Mouse (Mus musculus) hindbrain, embryonic 12.5 days (tissue): ENCODE measurements around the gene St7. TPM values are rescaled to one million over a fixed set of nuclear protein-coding genes. Genes with fewer than 3 reads are reported as not detected.
A peak's percentile ranks its signal among the peaks of the same experiment; 100 is the strongest.

ENCODE experiments used
- ATAC-seq: fragments of 200-750 bp; cut with Nextera tagmentation; 2 replicates; pipeline ENCODE4 v1.8.0; 2017; ENCODE audit warnings: moderate TSS enrichment; ENCODE audit not compliant: low FRiP score
- H3K27ac ChIP-seq: fragments of 300-500 bp; sonication (generic); 2 replicates; pipeline ENCODE4 v1.5.1; 2016; ENCODE audit warnings: mild to moderate bottlenecking
- H3K27me3 ChIP-seq: fragments of 300-500 bp; sonication (generic); 2 replicates; pipeline ENCODE4 v1.6.1; 2016; ENCODE audit warnings: mild to moderate bottlenecking
- H3K36me3 ChIP-seq: fragments of 300-500 bp; sonication (generic); 2 replicates; pipeline ENCODE4 v1.6.1; 2016; ENCODE audit warnings: mild to moderate bottlenecking
- H3K4me1 ChIP-seq: fragments of 300-500 bp; sonication (generic); 2 replicates; pipeline ENCODE4 v1.6.1; 2016
- H3K4me2 ChIP-seq: fragments of 300-500 bp; sonication (generic); replicated peaks from 2 replicates; pipeline ENCODE4 v1.6.1; 2016; ENCODE audit warnings: mild to moderate bottlenecking
- H3K4me3 ChIP-seq: fragments of 300-500 bp; sonication (generic); 2 replicates; pipeline ENCODE4 v1.5.1; 2016; ENCODE audit warnings: mild to moderate bottlenecking
- H3K9ac ChIP-seq: fragments of 300-500 bp; sonication (generic); 2 replicates; pipeline ENCODE4 v1.6.1; 2016; ENCODE audit warnings: mild to moderate bottlenecking, moderate library complexity
- H3K9me3 ChIP-seq: fragments of 300-500 bp; sonication (generic); replicated peaks from 2 replicates; pipeline ENCODE4 v1.6.1; 2016; ENCODE audit warnings: mild to moderate bottlenecking
- WGBS: fragments of 180-500 bp; shearing (Covaris S2); methylation state at CpG from one replicate; pipeline ENCODE4 v1.1.7; 2016; 5-methylcytosine and 5-hydroxymethylcytosine counted together
- polyA plus RNA-seq: library from polyadenylated mRNA; unstranded; fragments of >200 nt; fragmentation: Nextera tagmentation; extraction: Ambion mirVana; gene quantifications from 2 replicates; pipeline ENCODE4 v1.2.1, GENCODE M21; 2016

St7 gene
- 47.2 and 49.1 TPM in 2 replicates for polyA plus RNA-seq

DNA sequence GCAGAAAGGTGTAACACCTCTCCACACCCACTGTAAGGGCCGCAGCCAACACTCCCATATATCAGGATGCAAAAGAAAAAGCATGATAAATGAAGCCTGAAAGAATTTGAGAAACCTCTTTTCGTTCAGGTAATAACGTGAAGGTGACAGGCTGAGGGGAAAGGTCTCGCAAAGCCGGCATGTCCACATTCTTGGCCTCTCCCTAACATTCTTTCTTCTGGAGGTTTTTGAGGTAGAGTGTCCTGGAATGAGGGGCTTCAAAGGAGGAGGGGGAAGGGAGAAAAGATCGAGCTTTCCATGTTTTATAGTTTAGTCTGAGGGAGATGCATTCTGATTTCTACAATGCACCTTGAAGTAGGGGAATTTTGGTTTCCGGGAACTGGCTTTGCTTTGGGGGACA lies at the start of gene St7:
Gene St7, plus strand, starts transcription at position 287 of the 400 bp plus-strand sequence.
- peak within 1 kb of the TSS; percentile 79 for H3K4me3 ChIP-seq
- peaks cover 2% of the 10 kb centered on the region; the same call in 1 of the 2 replicates for H3K4me1 ChIP-seq
- H3K27ac ChIP-seq: no peak within 1 kb of the TSS
- 77% methylated on average over 7 of the region's 7 CpGs for WGBS
- ATAC-seq: no peak
- H3K9me3 ChIP-seq: no peaks in the 10 kb centered on the region
- peak within 1 kb of the TSS; percentile 90 for H3K4me2 ChIP-seq
- no peaks in the 10 kb centered on the region for H3K36me3 ChIP-seq
- H3K9ac ChIP-seq: peak within 1 kb of the TSS; percentile 78
- H3K27me3 ChIP-seq: 0 out of 2 replicates have a peak, but pooled peaks cover 4% of the 10 kb centered on the region

DNA sequence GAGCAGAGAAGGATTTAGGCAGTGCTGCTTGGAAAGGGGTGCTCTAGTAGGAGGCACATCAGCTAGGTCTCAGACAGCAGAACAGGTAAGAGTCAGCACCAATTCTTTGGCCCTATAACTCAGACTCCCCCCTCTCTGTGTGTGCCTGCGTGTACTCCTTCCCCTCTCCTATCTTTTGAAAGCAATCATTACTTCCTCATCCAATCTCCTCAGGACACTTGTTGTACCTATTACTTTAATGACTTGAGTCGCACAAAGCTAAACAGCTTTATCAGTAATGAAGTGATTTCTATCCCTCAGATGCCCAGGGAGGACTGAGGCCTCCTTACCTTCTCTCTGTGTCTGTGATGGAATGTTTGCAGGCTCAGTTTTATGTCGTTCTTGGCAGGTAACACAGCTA lies 46.6 kb upstream of the St7 start:
- no peak overlapping the region for H3K4me2 ChIP-seq
- no peaks in the 10 kb centered on the region for H3K4me1 ChIP-seq
- no peak for ATAC-seq
- H3K36me3 ChIP-seq: peaks cover 17% of the 10 kb centered on the region
- no peak overlapping the region for H3K9ac ChIP-seq
- H3K27me3 ChIP-seq: no peaks in the 10 kb centered on the region
- 80% methylated on average over 3 of the region's 3 CpGs for WGBS
- no peak overlapping the region for H3K27ac ChIP-seq
- H3K9me3 ChIP-seq: no peaks in the 10 kb centered on the region
- no peak overlapping the region for H3K4me3 ChIP-seq

GRCm38 (mm10) chr6:17652132-17652531 lies 40.6 kb upstream of the St7 start:
- Histone ChIP-seq H3K27ac (no peak overlapping the region), H3K4me3 (no peak overlapping the region), H3K9ac (no peak overlapping the region), H3K9me3 (no peaks in the 10 kb centered on the region), H3K36me3 (peaks cover 33% of the 10 kb centered on the region), H3K27me3 (no peaks in the 10 kb centered on the region), H3K4me2 (no peak overlapping the region), H3K4me1 (no peaks in the 10 kb centered on the region)
- ATAC-seq: no peak
- 86% methylated on average over 2 of the region's 2 CpGs for WGBS

DNA sequence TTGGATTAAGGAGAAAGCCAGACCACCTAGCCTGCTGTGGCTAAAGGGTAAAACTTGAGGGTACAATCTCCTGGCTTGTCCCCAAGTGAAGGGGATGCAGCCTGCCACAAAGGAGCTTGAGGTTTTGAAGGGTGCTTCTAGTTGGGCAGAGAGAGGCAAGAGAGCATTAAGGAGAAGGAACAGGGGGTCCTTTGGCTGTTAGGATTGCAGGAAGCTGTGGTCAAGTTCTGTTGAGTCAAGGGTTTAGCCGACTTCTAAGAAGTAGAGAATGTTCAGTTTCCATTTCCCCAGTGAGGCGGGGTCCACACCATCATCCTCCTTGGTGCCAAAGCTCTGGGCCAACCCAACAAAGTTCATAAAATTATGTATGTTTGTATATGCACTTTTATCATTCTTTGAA lies 37.7 kb upstream of the St7 start:
- Histone ChIP-seq H3K4me3 (no peak overlapping the region), H3K9ac (no peak overlapping the region), H3K4me1 (no peaks in the 10 kb centered on the region), H3K27me3 (no peaks in the 10 kb centered on the region), H3K36me3 (peaks cover 26% of the 10 kb centered on the region), H3K27ac (no peak overlapping the region), H3K9me3 (no peaks in the 10 kb centered on the region), H3K4me2 (no peak overlapping the region)
- WGBS: 92% methylated on average over 2 of the region's 2 CpGs
- ATAC-seq: no peak

GRCm38 (mm10) chr6:17657308-17657707 lies 35.4 kb upstream of the St7 start:
- Histone ChIP-seq H3K4me2 (no peak overlapping the region), H3K4me3 (no peak overlapping the region), H3K9ac (no peak overlapping the region), H3K4me1 (no peaks in the 10 kb centered on the region), H3K27ac (no peak overlapping the region), H3K36me3 (peaks cover 27% of the 10 kb centered on the region), H3K27me3 (no peaks in the 10 kb centered on the region), H3K9me3 (no peaks in the 10 kb centered on the region)
- ATAC-seq: no peak
- 83% methylated on average over 1 of the region's 1 CpGs for WGBS

DNA sequence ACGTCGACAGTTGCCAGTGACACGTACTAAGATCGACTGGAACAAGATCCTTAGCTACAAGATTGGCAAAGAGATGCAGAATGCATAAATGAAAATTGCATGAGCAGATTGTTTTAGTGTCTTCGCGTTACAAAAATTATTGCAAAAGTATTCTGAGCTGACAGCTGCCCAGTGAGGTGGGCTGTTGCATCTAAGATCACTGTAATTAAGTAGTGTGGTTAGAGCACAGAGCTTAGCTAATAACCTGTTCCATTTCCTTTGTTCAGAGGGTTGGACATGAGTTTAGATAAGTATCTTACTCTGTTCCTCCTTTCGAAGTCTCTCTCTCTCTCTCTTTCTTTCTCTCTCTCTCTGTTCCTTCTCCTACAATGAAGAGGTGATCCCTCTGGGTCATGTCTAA lies 27.4 kb upstream of the St7 start:
- whole genome bisulfite sequencing: 96% methylated on average over 7 of the region's 7 CpGs
- Histone ChIP-seq H3K9ac (no peak overlapping the region), H3K4me1 (no peaks in the 10 kb centered on the region), H3K36me3 (peaks cover 50% of the 10 kb centered on the region), H3K27ac (no peak overlapping the region), H3K4me3 (no peak overlapping the region), H3K27me3 (no peaks in the 10 kb centered on the region), H3K4me2 (no peak overlapping the region), H3K9me3 (no peaks in the 10 kb centered on the region)
- ATAC-seq: no peak

- ATAC-seq: no peak
- H3K36me3 ChIP-seq: peaks cover 47% of the 10 kb centered on the region
- H3K9me3 ChIP-seq: no peaks in the 10 kb centered on the region
- H3K4me3 ChIP-seq: no peak overlapping the region
- H3K4me1 ChIP-seq: no peaks in the 10 kb centered on the region
- no peaks in the 10 kb centered on the region for H3K27me3 ChIP-seq
- no peak overlapping the region for H3K4me2 ChIP-seq
- no peak overlapping the region for H3K9ac ChIP-seq
- no peak overlapping the region for H3K27ac ChIP-seq
These were observed 26.7 kb upstream of the St7 start for GRCm38 (mm10) chr6:17666024-17666423.

DNA sequence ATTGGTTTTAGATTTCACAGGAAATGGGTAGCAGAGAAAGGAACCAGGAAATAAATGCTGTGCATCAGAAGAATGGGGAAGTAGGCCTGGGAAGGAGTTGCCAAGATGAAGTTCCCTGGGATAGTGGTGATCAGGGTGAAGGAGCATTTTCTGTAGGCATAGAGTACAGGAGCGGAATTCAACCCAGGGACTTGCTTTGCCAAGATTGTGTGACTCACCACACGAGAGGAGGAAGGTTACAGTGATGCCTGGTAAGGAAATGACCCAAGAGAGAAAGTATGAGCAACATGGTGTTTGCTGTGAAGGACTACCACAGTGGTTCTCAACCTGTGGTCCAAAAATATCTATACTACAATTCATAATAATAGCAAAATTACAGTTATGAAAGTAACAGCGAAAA lies 24.9 kb upstream of the St7 start:
- Histone ChIP-seq H3K36me3 (peaks cover 34% of the 10 kb centered on the region), H3K4me2 (no peak overlapping the region), H3K9me3 (no peaks in the 10 kb centered on the region), H3K27me3 (no peaks in the 10 kb centered on the region), H3K9ac (no peak overlapping the region), H3K27ac (no peak overlapping the region), H3K4me3 (no peak overlapping the region), H3K4me1 (no peaks in the 10 kb centered on the region)
- ATAC-seq: no peak
- 98% methylated on average over 3 of the region's 3 CpGs for WGBS

DNA sequence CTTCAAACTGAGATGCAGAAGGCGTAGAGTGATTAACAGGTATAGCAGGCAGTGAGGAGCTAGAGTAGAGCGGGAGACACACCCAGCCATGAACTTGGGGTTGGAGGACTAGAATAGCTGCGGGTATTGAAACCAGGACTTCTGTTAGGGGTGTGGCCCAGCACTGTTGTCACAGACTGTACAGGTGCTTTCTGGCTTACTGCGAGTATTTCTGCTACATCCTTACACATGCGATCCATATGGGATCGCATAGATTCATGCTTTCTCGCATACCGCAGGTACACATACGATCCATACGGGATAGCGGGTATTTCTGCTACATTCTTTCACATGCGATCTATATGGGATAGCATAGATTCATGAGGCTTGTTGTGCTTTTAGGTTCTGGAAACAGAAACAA lies 24.4 kb upstream of the St7 start:
- Histone ChIP-seq H3K36me3 (peaks cover 29% of the 10 kb centered on the region), H3K4me1 (no peaks in the 10 kb centered on the region), H3K4me3 (no peak overlapping the region), H3K27ac (no peak overlapping the region), H3K9me3 (no peaks in the 10 kb centered on the region), H3K9ac (no peak overlapping the region), H3K4me2 (no peak overlapping the region), H3K27me3 (no peaks in the 10 kb centered on the region)
- ATAC-seq: 0 out of 2 replicates have a peak, but pooled peaks have one; percentile 35
- 96% methylated on average over 12 of the region's 12 CpGs for WGBS

- Histone ChIP-seq H3K27me3 (no peaks in the 10 kb centered on the region), H3K4me2 (no peak overlapping the region), H3K9me3 (no peaks in the 10 kb centered on the region), H3K4me1 (no peaks in the 10 kb centered on the region), H3K4me3 (no peak overlapping the region), H3K27ac (no peak overlapping the region), H3K36me3 (peaks cover 24% of the 10 kb centered on the region), H3K9ac (no peak overlapping the region)
- no peak for ATAC-seq
- WGBS: 95% methylated on average over 2 of the region's 2 CpGs
These were observed 22.9 kb upstream of the St7 start for GRCm38 (mm10) chr6:17669826-17670225.

GRCm38 (mm10) chr6:17675019-17675756 lies 17.5 kb upstream of the St7 start:
- Histone ChIP-seq H3K4me1 (no peaks in the 10 kb centered on the region), H3K9ac (no peak overlapping the region), H3K27ac (no peak overlapping the region), H3K36me3 (no peaks in the 10 kb centered on the region), H3K27me3 (no peaks in the 10 kb centered on the region), H3K4me2 (no peak overlapping the region), H3K9me3 (no peaks in the 10 kb centered on the region), H3K4me3 (no peak overlapping the region)
- peak; percentile 77; the same call in 1 of the 2 replicates for ATAC-seq
- 29% methylated on average over 12 of the region's 12 CpGs for WGBS

DNA sequence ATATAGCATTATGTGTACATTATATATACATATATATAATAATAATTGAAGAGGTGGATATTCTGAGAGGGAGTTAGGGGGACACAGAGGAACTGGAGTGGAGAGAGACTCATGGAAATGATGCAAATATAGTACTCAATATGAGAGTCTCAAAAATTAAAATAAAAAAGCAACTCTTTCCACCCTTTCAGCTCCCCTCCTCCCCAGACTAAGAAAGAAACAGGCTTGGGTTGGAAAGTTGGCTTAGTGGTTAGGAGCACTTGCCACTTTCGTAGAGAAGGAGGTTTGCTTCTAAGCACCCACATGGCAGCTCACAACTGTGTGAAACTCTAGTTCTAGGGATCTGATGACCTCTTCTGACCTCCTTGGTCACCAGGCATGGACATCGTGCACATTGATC lies 15.7 kb upstream of the St7 start:
- WGBS: 74% methylated on average over 2 of the region's 2 CpGs
- H3K27ac ChIP-seq: no peak overlapping the region

GRCm38 (mm10) chr6:17680266-17680925 lies 12.3 kb upstream of the St7 start:
- WGBS: 85% methylated on average over 6 of the region's 6 CpGs
- no peak for ATAC-seq

More for the DNA sequence above, 15.7 kb upstream of the St7 start:
- H3K27me3 ChIP-seq: no peaks in the 10 kb centered on the region
- H3K4me3 ChIP-seq: no peak overlapping the region
- no peak overlapping the region for H3K4me2 ChIP-seq
- no peaks in the 10 kb centered on the region; the same call in 1 of the 2 replicates for H3K9me3 ChIP-seq
- ATAC-seq: no peak
- no peaks in the 10 kb centered on the region for H3K4me1 ChIP-seq
- no peak overlapping the region for H3K9ac ChIP-seq
- no peaks in the 10 kb centered on the region for H3K36me3 ChIP-seq

More at GRCm38 (mm10) chr6:17680266-17680925, 12.3 kb upstream of the St7 start:
- Histone ChIP-seq H3K36me3 (no peaks in the 10 kb centered on the region), H3K9me3 (no peaks in the 10 kb centered on the region; the same call in 1 of the 2 replicates), H3K4me2 (no peak overlapping the region), H3K4me3 (no peak overlapping the region), H3K27me3 (no peaks in the 10 kb centered on the region), H3K27ac (no peak overlapping the region), H3K4me1 (no peaks in the 10 kb centered on the region), H3K9ac (no peak overlapping the region)
